Mouse (Mus musculus): ENCODE measurements at regions not wholly inside any gene's neighbourhood (a gene's known extent, or its start where the extent isn't known, plus 50 kb on each side); places are given as distances from the start of the nearest gene placed in this dataset.

GRCm38 (mm10) chr2:74384918-74385317, 194.3 kb downstream of the Lnpk start:
- no peak for TF ChIP-seq CTCF (IDR thresholded peaks at IDR 0.05; ENCODE audit: extremely low read depth, insufficient read depth, insufficient read length, insufficient replicate concordance)
- no peak for TF ChIP-seq POLR2A (IDR thresholded peaks at IDR 0.05; ENCODE audit: low read depth, low read length)
